Mouse (Mus musculus) intestine, embryonic 14.5 days (tissue): ENCODE data around the gene Sult5a1. TPM values are rescaled to one million over a fixed set of nuclear protein-coding genes. Genes with fewer than 3 reads are reported as not detected.

Source experiments
- ATAC-seq: fragments of 200-750 bp; cut with Nextera tagmentation; replicated peaks from 2 replicates; pipeline ENCODE4 v1.8.0; 2017; ENCODE audit warnings: low read depth, moderate number of reproducible peaks, moderate TSS enrichment, moderate library complexity; ENCODE audit not compliant: low FRiP score, low TSS enrichment
- DNase-seq: peaks from one replicate; pipeline ENCODE4 v3.0.0-alpha.2; 2018; ENCODE audit warnings: low spot score
- H3K27ac ChIP-seq: fragments of 300-500 bp; sonication (generic); 2 replicates; pipeline ENCODE4 v1.5.1; 2014; ENCODE audit warnings: low read depth, mild to moderate bottlenecking, control low read depth
- H3K27me3 ChIP-seq: fragments of 300-500 bp; sonication (generic); replicated peaks from 2 replicates; pipeline ENCODE4 v1.6.1; 2014; ENCODE audit warnings: low read length, control low read depth; ENCODE audit not compliant: control insufficient read depth, insufficient read depth
- H3K36me3 ChIP-seq: fragments of 300-500 bp; sonication (generic); 2 replicates; pipeline ENCODE4 v1.6.1; 2014; ENCODE audit warnings: low read length, control low read depth; ENCODE audit not compliant: control insufficient read depth, insufficient read depth
- H3K4me1 ChIP-seq: fragments of 300-500 bp; sonication (generic); replicated peaks from 2 replicates; pipeline ENCODE4 v1.6.1; 2014; ENCODE audit warnings: low read length, control low read depth, mixed read lengths; ENCODE audit not compliant: control insufficient read depth, insufficient read depth
- H3K4me2 ChIP-seq: fragments of 300-500 bp; sonication (generic); 2 replicates; pipeline ENCODE4 v1.6.1; 2014; ENCODE audit warnings: low read length
- H3K4me3 ChIP-seq: fragments of 300-500 bp; sonication (generic); 2 replicates; pipeline ENCODE4 v1.5.1; 2014; ENCODE audit warnings: low read depth, low read length, control low read depth, mixed read lengths
- H3K9ac ChIP-seq: fragments of 300-500 bp; sonication (generic); 2 replicates; pipeline ENCODE4 v1.6.1; 2014; ENCODE audit warnings: mild to moderate bottlenecking, low read length
- H3K9me3 ChIP-seq: fragments of 300-500 bp; sonication (generic); 2 replicates; pipeline ENCODE4 v1.6.1; 2016; ENCODE audit warnings: low read length, control low read depth; ENCODE audit not compliant: control insufficient read depth
- WGBS: fragments of 180-500 bp; shearing (Covaris S2); extraction: QIAGEN DNeasy Blood & Tissue Kit; methylation state at CpG from one replicate; pipeline ENCODE4 v1.1.7; 2014; 5-methylcytosine and 5-hydroxymethylcytosine counted together
- polyA plus RNA-seq: library from polyadenylated mRNA; unstranded; fragments of >200 nt; fragmentation: Nextera tagmentation; extraction: Ambion mirVana; gene quantifications from 2 replicates; pipeline ENCODE4 v1.2.1, GENCODE M21; 2014

Gene Sult5a1
- polyA plus RNA-seq, 1 experiment from 2014 or later = 17.5 TPM

DNA sequence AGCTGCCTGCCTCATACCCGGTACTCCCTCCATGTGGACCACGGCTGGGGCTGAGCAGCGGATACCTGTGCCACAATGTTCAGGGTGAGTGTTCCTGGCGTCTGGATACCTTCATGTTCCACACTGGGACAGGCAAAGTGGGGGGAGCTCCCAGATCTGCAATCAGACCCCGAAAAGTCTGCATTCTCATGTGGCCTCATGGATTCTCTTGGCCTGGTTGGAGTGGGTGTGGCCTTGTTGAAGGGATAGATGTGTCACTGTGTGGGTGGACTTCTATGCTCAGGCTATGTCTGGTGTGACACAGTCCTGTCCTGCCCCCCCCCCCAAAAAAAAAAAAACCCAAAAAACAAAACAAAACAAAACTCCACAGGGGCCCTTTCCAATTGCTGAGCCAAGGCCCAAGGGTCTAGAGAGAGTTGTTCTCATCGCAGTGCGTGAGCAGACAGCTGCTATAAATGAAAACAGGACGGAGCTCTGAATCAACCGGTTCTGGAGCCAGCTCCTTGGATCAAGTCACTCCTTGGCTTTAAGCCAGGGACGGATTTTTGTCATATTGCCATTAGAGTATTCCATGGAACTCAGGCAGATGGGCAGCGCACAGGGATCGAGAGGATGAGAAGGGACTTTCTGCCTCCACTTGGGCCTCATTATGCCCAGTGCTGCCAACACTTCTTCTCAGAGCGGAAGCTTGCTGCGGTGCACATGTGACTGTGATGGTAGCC lies 16.2 kb downstream of the Sult5a1 start:
- no peak overlapping the region for H3K4me2 ChIP-seq
- no peak overlapping the region for H3K9ac ChIP-seq
- no peaks in the 10 kb centered on the region for H3K27me3 ChIP-seq
- H3K4me1 ChIP-seq = peaks cover 28% of the 10 kb centered on the region
- no peak overlapping the region for H3K4me3 ChIP-seq
- H3K9me3 ChIP-seq = no peaks in the 10 kb centered on the region
- DNase-seq (no peak), ATAC-seq (no peak)
- WGBS = 67% methylated on average over 14 of the region's 14 CpGs
- H3K27ac ChIP-seq = peak overlapping the region; percentile 78
- H3K36me3 ChIP-seq = no peaks in the 10 kb centered on the region

GRCm38 (mm10) chr8:123138741-123139140 lies 19.4 kb downstream of the Sult5a1 start:
- WGBS = 72% methylated on average over 4 of the region's 4 CpGs

GRCm38 (mm10) chr8:123137645-123138077 lies 20.5 kb downstream of the Sult5a1 start:
- WGBS = 0% methylated on average over 2 of the region's 2 CpGs

More at GRCm38 (mm10) chr8:123138741-123139140, 19.4 kb downstream of the Sult5a1 start:
- H3K9me3 ChIP-seq = no peaks in the 10 kb centered on the region
- H3K4me1 ChIP-seq = peaks cover 25% of the 10 kb centered on the region
- H3K27me3 ChIP-seq = no peaks in the 10 kb centered on the region
- H3K9ac ChIP-seq = no peak overlapping the region
- H3K36me3 ChIP-seq = no peaks in the 10 kb centered on the region
- ATAC-seq (no peak), DNase-seq (no peak)
- H3K4me3 ChIP-seq = no peak overlapping the region
- no peak overlapping the region for H3K27ac ChIP-seq
- no peak overlapping the region for H3K4me2 ChIP-seq

DNA sequence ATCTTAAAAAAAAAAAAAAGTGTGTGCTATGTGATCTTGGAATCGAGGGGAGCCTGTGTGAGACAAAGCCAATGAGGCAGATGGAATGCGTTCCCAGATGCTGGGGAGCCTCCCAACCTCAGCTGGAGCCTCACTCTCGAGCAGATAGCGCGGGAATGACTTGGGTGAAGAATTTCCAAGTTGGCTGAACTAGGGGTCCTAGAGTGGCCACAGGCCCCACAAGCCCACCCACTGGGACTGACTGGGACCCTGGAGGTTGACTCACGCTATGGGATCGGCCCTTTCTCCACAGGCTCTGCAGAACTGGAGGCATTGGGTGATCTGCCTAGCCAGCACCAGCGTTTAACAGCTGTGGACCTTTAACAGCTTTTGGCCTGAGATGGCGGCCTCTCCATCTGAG lies 21.8 kb downstream of the Sult5a1 start:
- H3K4me3 ChIP-seq = no peak overlapping the region
- ATAC-seq = no peak
- no peaks in the 10 kb centered on the region for H3K27me3 ChIP-seq
- no peaks in the 10 kb centered on the region for H3K36me3 ChIP-seq
- DNase-seq = no peak
- H3K27ac ChIP-seq = no peak overlapping the region
- H3K9me3 ChIP-seq = no peaks in the 10 kb centered on the region
- WGBS = 76% methylated on average over 9 of the region's 9 CpGs
- peaks cover 16% of the 10 kb centered on the region for H3K4me1 ChIP-seq
- no peak overlapping the region for H3K9ac ChIP-seq
- H3K4me2 ChIP-seq = no peak overlapping the region

More at GRCm38 (mm10) chr8:123137645-123138077, 20.5 kb downstream of the Sult5a1 start:
- H3K27me3 ChIP-seq = no peaks in the 10 kb centered on the region
- H3K27ac ChIP-seq = peak overlapping the region; percentile 87
- DNase-seq (peak; percentile 80), ATAC-seq (peak; percentile 93)
- no peak overlapping the region for H3K9ac ChIP-seq
- H3K4me2 ChIP-seq = peak overlapping the region; percentile 18; the same call in 1 of the 2 replicates
- H3K4me1 ChIP-seq = peaks cover 25% of the 10 kb centered on the region
- H3K36me3 ChIP-seq = no peaks in the 10 kb centered on the region
- H3K4me3 ChIP-seq = no peak overlapping the region
- no peaks in the 10 kb centered on the region for H3K9me3 ChIP-seq

- 50% methylated on average over 9 of the region's 9 CpGs for WGBS
- ATAC-seq (no peak), DNase-seq (no peak)
- no peaks in the 10 kb centered on the region for H3K27me3 ChIP-seq
- H3K36me3 ChIP-seq = no peaks in the 10 kb centered on the region
- H3K4me1 ChIP-seq = peaks cover 16% of the 10 kb centered on the region
- no peak overlapping the region for H3K4me2 ChIP-seq
- no peaks in the 10 kb centered on the region for H3K9me3 ChIP-seq
- H3K4me3 ChIP-seq = no peak overlapping the region
- no peak overlapping the region for H3K27ac ChIP-seq
- H3K9ac ChIP-seq = no peak overlapping the region
These were observed 22.3 kb downstream of the Sult5a1 start for GRCm38 (mm10) chr8:123135806-123136205.

GRCm38 (mm10) chr8:123135406-123135805 lies 22.7 kb downstream of the Sult5a1 start:
- Histone ChIP-seq H3K9me3 (no peaks in the 10 kb centered on the region), H3K4me3 (no peak overlapping the region), H3K4me1 (peaks cover 16% of the 10 kb centered on the region), H3K9ac (no peak overlapping the region), H3K36me3 (no peaks in the 10 kb centered on the region), H3K4me2 (no peak overlapping the region), H3K27me3 (no peaks in the 10 kb centered on the region), H3K27ac (no peak overlapping the region)
- DNase-seq (no peak), ATAC-seq (no peak)
- WGBS = 42% methylated on average over 7 of the region's 7 CpGs

- no peak overlapping the region for H3K4me2 ChIP-seq
- H3K36me3 ChIP-seq = no peaks in the 10 kb centered on the region
- peaks cover 16% of the 10 kb centered on the region for H3K4me1 ChIP-seq
- H3K27me3 ChIP-seq = no peaks in the 10 kb centered on the region
- no peaks in the 10 kb centered on the region for H3K9me3 ChIP-seq
- H3K9ac ChIP-seq = no peak overlapping the region
- ATAC-seq (no peak), DNase-seq (no peak)
- no peak overlapping the region for H3K27ac ChIP-seq
- 89% methylated on average over 11 of the region's 11 CpGs for WGBS
- H3K4me3 ChIP-seq = no peak overlapping the region
These were observed 23.9 kb downstream of the Sult5a1 start for GRCm38 (mm10) chr8:123134149-123134713.

DNA sequence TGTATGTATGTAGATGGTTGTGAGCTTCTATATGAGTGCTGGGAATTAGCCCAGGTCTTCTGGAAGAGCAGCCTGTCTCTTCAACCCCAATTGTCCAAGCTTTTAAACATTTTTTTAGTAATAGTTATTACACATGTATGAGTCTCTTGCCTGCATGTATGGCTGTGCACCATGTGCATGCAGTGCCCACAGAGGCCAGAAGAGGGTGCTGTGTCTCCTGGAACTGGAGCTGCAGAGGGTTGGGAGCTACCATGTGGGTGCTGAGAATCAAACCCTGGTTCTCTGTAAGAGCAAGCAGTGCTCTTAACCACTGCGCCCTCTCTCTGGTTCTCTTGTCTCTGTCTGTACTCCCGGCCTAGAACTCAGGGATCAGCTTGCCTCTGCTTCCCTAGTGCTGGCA lies 25.2 kb downstream of the Sult5a1 start:
- ATAC-seq = no peak
- H3K4me2 ChIP-seq = no peak overlapping the region
- no peak overlapping the region for H3K4me3 ChIP-seq
- H3K36me3 ChIP-seq = no peaks in the 10 kb centered on the region
- H3K9me3 ChIP-seq = no peaks in the 10 kb centered on the region
- no peak overlapping the region for H3K9ac ChIP-seq
- peaks cover 10% of the 10 kb centered on the region for H3K4me1 ChIP-seq
- H3K27ac ChIP-seq = no peak overlapping the region
- WGBS = 97% methylated on average over 2 of the region's 2 CpGs
- H3K27me3 ChIP-seq = no peaks in the 10 kb centered on the region
- DNase-seq = no peak

DNA sequence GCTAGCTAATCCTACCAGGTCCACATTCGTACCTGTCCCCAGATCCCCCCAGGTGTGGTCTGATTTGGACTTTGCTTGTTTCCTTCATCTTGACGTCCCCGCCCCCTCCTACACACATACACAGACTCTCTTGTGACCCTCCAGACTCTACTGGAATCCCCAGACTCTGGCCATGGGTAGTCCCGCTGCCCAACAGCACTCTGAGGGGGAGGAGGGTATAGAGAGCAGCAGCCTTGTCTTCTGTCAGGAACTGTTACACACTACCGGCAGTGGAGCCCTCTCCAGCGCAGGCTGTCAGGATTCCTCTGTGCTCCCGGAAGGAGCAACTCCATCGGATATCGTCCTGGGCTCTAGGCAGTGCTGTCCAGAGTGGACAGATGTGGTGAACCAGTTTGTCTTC lies 27.1 kb downstream of the Sult5a1 start:
- no peak overlapping the region for H3K9ac ChIP-seq
- no peak overlapping the region for H3K27ac ChIP-seq
- H3K4me2 ChIP-seq = no peak overlapping the region
- peaks cover 3% of the 10 kb centered on the region for H3K4me1 ChIP-seq
- H3K4me3 ChIP-seq = no peak overlapping the region
- 54% methylated on average over 9 of the region's 9 CpGs for WGBS
- H3K27me3 ChIP-seq = no peaks in the 10 kb centered on the region; the same call in 1 of the 2 replicates
- no peak for ATAC-seq
- DNase-seq = no peak
- H3K36me3 ChIP-seq = no peaks in the 10 kb centered on the region
- H3K9me3 ChIP-seq = no peaks in the 10 kb centered on the region
